Mouse (Mus musculus) embryonic facial prominence, embryonic 10.5 days (tissue): ENCODE results near the gene Agmat. TPM values are rescaled to one million over a fixed set of nuclear protein-coding genes. Genes with fewer than 3 reads are reported as not detected.

ENCODE experiments used
- DNase-seq: peaks from one replicate; pipeline ENCODE4 v3.0.0-alpha.2; 2017; ENCODE audit warnings: low spot score
- H3K27ac ChIP-seq: fragments of 300-500 bp; sonication (generic); replicated peaks from 2 replicates; pipeline ENCODE4 v1.5.1; 2016; ENCODE audit warnings: mild to moderate bottlenecking
- H3K27me3 ChIP-seq: fragments of 300-500 bp; sonication (generic); replicated peaks from 2 replicates; pipeline ENCODE4 v1.6.1; 2016; ENCODE audit warnings: low read depth, mild to moderate bottlenecking; ENCODE audit not compliant: poor library complexity, severe bottlenecking
- H3K36me3 ChIP-seq: fragments of 300-500 bp; sonication (generic); replicated peaks from 2 replicates; pipeline ENCODE4 v1.6.1; 2016; ENCODE audit warnings: mild to moderate bottlenecking, moderate library complexity
- H3K4me1 ChIP-seq: fragments of 300-500 bp; sonication (generic); 2 replicates; pipeline ENCODE4 v1.6.1; 2016
- H3K4me3 ChIP-seq: fragments of 300-500 bp; sonication (generic); 2 replicates; pipeline ENCODE4 v1.5.1; 2016; ENCODE audit warnings: mild to moderate bottlenecking, moderate library complexity
- H3K9me3 ChIP-seq: fragments of 300-500 bp; sonication (generic); 2 replicates; pipeline ENCODE4 v1.6.1; 2016; ENCODE audit warnings: mild to moderate bottlenecking
- WGBS: fragments of 180-500 bp; shearing (Covaris S2); methylation state at CpG from one replicate; pipeline ENCODE4 v1.1.7; 2016; 5-methylcytosine and 5-hydroxymethylcytosine counted together
- polyA plus RNA-seq: library from polyadenylated mRNA; unstranded; fragments of >200 nt; fragmentation: Nextera tagmentation; extraction: Ambion mirVana; gene quantifications from 2 replicates; pipeline ENCODE4 v1.2.1, GENCODE M21; 2016

Gene Agmat
- polyA plus RNA-seq, 1 experiment from 2014 or later: not detected

DNA sequence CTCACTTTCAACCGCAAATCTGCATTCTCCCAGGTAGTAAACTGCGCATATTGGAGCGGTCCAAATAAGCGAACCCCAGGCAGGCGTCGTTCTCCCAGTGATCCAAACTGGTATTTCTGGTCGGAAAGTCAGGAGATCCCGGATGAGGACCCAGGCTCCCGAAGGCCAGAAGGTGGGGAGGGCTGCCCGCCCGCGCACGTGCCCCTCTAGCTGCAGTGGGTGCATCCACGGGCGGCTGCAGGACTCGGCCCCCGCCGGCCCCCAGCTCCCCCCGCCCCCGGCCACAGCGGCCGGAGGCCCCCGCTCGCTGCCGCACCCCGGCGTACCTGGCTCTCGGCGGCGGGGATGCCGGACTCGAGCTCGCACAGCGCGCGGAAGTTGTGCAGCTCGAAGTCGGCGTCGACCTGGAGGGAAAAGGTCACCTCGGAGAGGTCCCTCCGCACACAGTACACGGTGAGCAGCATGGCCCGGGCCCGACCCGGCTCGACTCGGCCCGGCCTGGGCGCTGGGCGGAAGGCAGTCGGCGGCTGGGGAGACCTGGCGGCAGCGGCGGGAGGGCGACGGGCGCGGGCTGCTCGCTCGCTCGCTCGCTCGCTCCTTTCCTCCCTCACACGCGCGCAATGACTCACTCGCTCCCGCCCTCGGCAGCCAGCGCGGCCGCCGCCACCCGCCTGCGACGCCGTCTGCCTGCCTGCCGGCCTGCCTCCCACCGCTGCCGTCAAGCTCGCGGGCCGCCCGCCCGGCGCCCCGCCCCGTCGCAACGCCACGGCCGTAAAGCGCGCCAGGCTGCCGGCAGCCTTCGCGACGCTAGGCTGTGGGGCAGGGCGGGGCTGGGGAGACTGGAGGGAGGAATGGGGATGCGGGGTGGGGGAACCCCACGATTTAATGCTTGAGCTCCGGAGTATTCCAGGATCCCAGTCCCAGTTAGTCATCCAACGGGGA lies 23.5 kb upstream of the Agmat start, which contains the start of gene Ddi2:
Ddi2 (minus strand) TSS at position 689 of the 942 bp plus-strand sequence.
- H3K36me3 ChIP-seq: peaks cover 17% of the 10 kb centered on the region
- H3K27me3 ChIP-seq: no peaks in the 10 kb centered on the region
- H3K4me1 ChIP-seq: peaks cover 29% of the 10 kb centered on the region
- DNase-seq: peak; percentile 94
- no peaks in the 10 kb centered on the region for H3K9me3 ChIP-seq
- peak within 1 kb of the TSS; percentile 100 for H3K4me3 ChIP-seq
- peak within 1 kb of the TSS; percentile 97 for H3K27ac ChIP-seq
- under 1% methylated on average over 105 of the region's 105 CpGs for WGBS

DNA sequence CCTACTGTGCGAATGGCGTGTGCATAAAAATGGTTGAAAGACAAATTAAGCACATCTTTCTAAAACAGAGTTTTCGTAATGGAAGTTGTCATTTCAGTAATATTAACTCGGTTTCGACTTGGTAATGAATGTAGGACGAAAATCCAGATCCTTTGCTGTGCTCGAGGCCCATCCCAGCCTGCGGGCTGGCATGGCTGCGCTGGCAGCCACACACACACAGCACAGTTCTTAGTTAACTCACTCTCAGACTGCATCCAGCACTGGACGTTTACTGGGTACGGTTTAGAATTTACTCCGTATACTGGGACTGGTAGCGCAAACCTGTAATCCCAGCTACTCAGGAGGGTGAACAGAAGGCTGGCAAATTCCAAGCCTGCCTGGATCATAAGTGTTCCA lies 22.8 kb upstream of the Agmat start:
- Histone ChIP-seq H3K27me3 (no peaks in the 10 kb centered on the region), H3K27ac (peak overlapping the region; percentile 97), H3K4me1 (peaks cover 26% of the 10 kb centered on the region), H3K36me3 (peaks cover 16% of the 10 kb centered on the region), H3K4me3 (peak overlapping the region; percentile 100), H3K9me3 (no peaks in the 10 kb centered on the region)
- WGBS: 9% methylated on average over 13 of the region's 13 CpGs
- DNase-seq: no peak

- no peak for DNase-seq
- no peak overlapping the region for H3K4me3 ChIP-seq
- peaks cover 16% of the 10 kb centered on the region for H3K36me3 ChIP-seq
- H3K27ac ChIP-seq: no peak overlapping the region
- H3K9me3 ChIP-seq: no peaks in the 10 kb centered on the region
- H3K4me1 ChIP-seq: peaks cover 26% of the 10 kb centered on the region
- 76% methylated on average over 11 of the region's 11 CpGs for WGBS
- no peaks in the 10 kb centered on the region for H3K27me3 ChIP-seq
Observed at GRCm38 (mm10) chr4:141724594-141724993, 21.9 kb upstream of the Agmat start.

- Histone ChIP-seq H3K27ac (no peak overlapping the region), H3K27me3 (no peaks in the 10 kb centered on the region), H3K9me3 (no peaks in the 10 kb centered on the region), H3K4me1 (peaks cover 26% of the 10 kb centered on the region), H3K4me3 (no peak overlapping the region), H3K36me3 (peaks cover 9% of the 10 kb centered on the region)
- 78% methylated on average over 5 of the region's 5 CpGs for WGBS
- DNase-seq: no peak
Observed at GRCm38 (mm10) chr4:141725277-141725676, 21.2 kb upstream of the Agmat start.

GRCm38 (mm10) chr4:141725738-141726137 lies 20.7 kb upstream of the Agmat start:
- DNase-seq: no peak
- 59% methylated on average over 3 of the region's 3 CpGs for WGBS
- Histone ChIP-seq H3K27ac (no peak overlapping the region), H3K36me3 (peaks cover 4% of the 10 kb centered on the region), H3K9me3 (no peaks in the 10 kb centered on the region), H3K4me1 (peaks cover 24% of the 10 kb centered on the region), H3K27me3 (no peaks in the 10 kb centered on the region), H3K4me3 (no peak overlapping the region)

- WGBS: 82% methylated on average over 3 of the region's 3 CpGs
- H3K4me3 ChIP-seq: no peak overlapping the region
- no peaks in the 10 kb centered on the region for H3K9me3 ChIP-seq
- DNase-seq: no peak
- H3K27ac ChIP-seq: no peak overlapping the region
- H3K36me3 ChIP-seq: no peaks in the 10 kb centered on the region
- H3K4me1 ChIP-seq: no peaks in the 10 kb centered on the region; the same call in 1 of the 2 replicates
- H3K27me3 ChIP-seq: no peaks in the 10 kb centered on the region
Observed at GRCm38 (mm10) chr4:141729266-141729665, 17.2 kb upstream of the Agmat start.

DNA sequence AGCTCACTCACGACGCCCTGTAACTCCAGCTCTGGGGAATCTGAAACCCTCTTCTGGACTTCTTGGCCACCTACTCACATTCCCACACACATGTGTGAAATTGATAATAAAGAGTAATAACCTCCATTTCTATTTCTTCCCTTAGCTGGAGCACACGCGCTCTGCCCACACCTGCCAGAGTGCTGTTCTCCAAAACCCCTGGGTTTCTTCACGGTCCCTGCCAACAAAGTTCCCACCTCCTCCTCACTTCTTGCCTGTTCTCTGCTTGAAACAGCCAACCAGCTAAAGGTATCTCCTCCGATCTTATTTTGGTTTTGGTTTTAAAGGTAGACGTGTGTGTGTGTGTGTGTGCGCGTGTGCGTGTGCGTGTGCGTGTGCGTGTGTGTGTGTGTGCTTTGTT lies 16.1 kb upstream of the Agmat start:
- no peak overlapping the region for H3K27ac ChIP-seq
- 85% methylated on average over 13 of the region's 13 CpGs for WGBS
- no peaks in the 10 kb centered on the region for H3K36me3 ChIP-seq
- H3K9me3 ChIP-seq: no peaks in the 10 kb centered on the region
- no peak overlapping the region for H3K4me3 ChIP-seq
- H3K4me1 ChIP-seq: peaks cover 9% of the 10 kb centered on the region
- no peak for DNase-seq
- no peaks in the 10 kb centered on the region for H3K27me3 ChIP-seq

GRCm38 (mm10) chr4:141731766-141732165 lies 14.7 kb upstream of the Agmat start:
- Histone ChIP-seq H3K27me3 (no peaks in the 10 kb centered on the region), H3K9me3 (no peaks in the 10 kb centered on the region), H3K36me3 (no peaks in the 10 kb centered on the region), H3K4me3 (no peak overlapping the region), H3K4me1 (peaks cover 9% of the 10 kb centered on the region), H3K27ac (no peak overlapping the region)
- WGBS: 75% methylated on average over 5 of the region's 5 CpGs
- no peak for DNase-seq

- Histone ChIP-seq H3K4me1 (peaks cover 9% of the 10 kb centered on the region), H3K9me3 (no peaks in the 10 kb centered on the region), H3K4me3 (peak overlapping the region; percentile 56), H3K27me3 (no peaks in the 10 kb centered on the region), H3K27ac (peak overlapping the region; percentile 76), H3K36me3 (no peaks in the 10 kb centered on the region)
- WGBS: 8% methylated on average over 24 of the region's 24 CpGs
- DNase-seq: peak; percentile 95
Observed at GRCm38 (mm10) chr4:141734446-141735205, 11.8 kb upstream of the Agmat start.

GRCm38 (mm10) chr4:141735206-141735560 lies 11.3 kb upstream of the Agmat start:
- WGBS: 22% methylated on average over 9 of the region's 9 CpGs
- peak overlapping the region; percentile 76 for H3K27ac ChIP-seq

DNA sequence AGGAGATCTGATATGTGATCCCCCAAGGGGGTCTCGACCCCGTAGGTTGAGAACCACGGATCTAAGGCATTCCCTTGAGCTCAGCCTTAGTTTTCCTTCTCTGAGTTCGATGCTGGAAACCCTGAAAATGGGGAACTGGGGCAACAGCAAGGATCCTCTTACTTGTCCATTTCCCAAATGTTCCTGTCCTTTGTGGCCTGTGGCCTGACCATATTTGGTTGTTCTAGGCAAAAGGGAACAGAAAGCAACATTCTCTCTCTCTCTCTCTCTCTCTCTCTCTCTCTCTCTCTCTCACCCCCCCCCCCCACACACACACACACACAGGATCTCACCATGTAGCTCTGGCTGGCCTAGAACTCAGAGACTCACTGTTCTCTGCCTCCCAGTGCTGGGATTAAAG lies 9.6 kb upstream of the Agmat start:
- WGBS: 79% methylated on average over 4 of the region's 4 CpGs

More at GRCm38 (mm10) chr4:141735206-141735560, 11.3 kb upstream of the Agmat start:
- Histone ChIP-seq H3K36me3 (no peaks in the 10 kb centered on the region), H3K9me3 (no peaks in the 10 kb centered on the region), H3K27me3 (no peaks in the 10 kb centered on the region), H3K4me1 (peaks cover 9% of the 10 kb centered on the region), H3K4me3 (peak overlapping the region; percentile 56)
- DNase-seq: no peak

DNA sequence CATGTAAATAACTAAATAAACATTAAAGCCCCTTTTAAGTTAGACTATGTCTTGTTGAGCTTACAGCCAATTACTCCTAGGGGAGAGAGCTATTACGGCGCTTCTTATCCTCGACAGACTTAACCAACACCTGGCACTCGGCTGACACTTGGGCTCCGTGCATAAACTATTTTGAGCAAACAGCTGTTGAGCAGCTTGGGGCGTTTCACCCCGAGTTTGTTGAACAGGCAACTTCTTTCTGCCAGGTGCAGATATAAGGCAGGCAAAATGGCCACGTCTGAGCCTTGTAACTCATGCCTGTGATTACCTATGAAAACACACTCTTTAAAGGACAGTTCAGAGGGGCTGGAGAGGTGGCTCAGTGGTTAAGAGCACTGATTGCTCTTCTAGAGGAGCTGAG lies 8.5 kb upstream of the Agmat start:
- no peak for DNase-seq
- H3K27ac ChIP-seq: no peak overlapping the region
- no peaks in the 10 kb centered on the region for H3K36me3 ChIP-seq
- WGBS: 78% methylated on average over 8 of the region's 8 CpGs
- no peaks in the 10 kb centered on the region for H3K27me3 ChIP-seq
- H3K4me3 ChIP-seq: no peak overlapping the region
- H3K4me1 ChIP-seq: peaks cover 9% of the 10 kb centered on the region
- H3K9me3 ChIP-seq: no peaks in the 10 kb centered on the region

More for the DNA sequence above, 9.6 kb upstream of the Agmat start:
- H3K27ac ChIP-seq: no peak overlapping the region
- H3K36me3 ChIP-seq: no peaks in the 10 kb centered on the region
- H3K9me3 ChIP-seq: no peaks in the 10 kb centered on the region
- DNase-seq: no peak
- H3K4me3 ChIP-seq: no peak overlapping the region
- no peaks in the 10 kb centered on the region for H3K27me3 ChIP-seq
- H3K4me1 ChIP-seq: peaks cover 9% of the 10 kb centered on the region
